In genomic region chr6:38796993-38797392, GRCm38 (mm10) we compare ENCODE assay signal across 30 mouse cellular contexts.
DNase-seq lines count a peak whose midpoint lies in the region; ATAC-seq and TF ChIP-seq lines count a peak whose summit lies in the region.
"Had no signal": no experiment of that assay in that cellular context is flagged by ENCODE, and none has a peak within 500 bp of the region (broad histone marks: within the 10 kb centered on the region; RNA-seq: fewer than 3 reads in every experiment).

No protein-coding gene starts in this region.

- no peak for TF ChIP-seq RAD21 in MEL (IDR thresholded peaks at IDR 0.05; ENCODE audit: low read depth, low read length)

- 0 out of 2 replicates have a peak overlapping the region, but pooled peaks have one; percentile 11 for H3K9ac ChIP-seq in liver, embryonic 13.5 days
- no peak overlapping the region for H3K9ac ChIP-seq in liver, embryonic 12.5 days
- H3K9ac ChIP-seq in lung, embryonic 15.5 days: no peak overlapping the region
- H3K9ac ChIP-seq in MEL (ENCODE audit: control insufficient read depth, low read depth, low read length, poor library complexity, severe bottlenecking): no peak overlapping the region
- H3K9ac ChIP-seq: embryonic facial prominence, embryonic 13.5 days; forebrain, embryonic 12.5 days; forebrain, embryonic 15.5 days; heart, embryonic 12.5 days; heart, embryonic 15.5 days; hindbrain, embryonic 14.5 days had no signal

- peaks cover 84% of the 10 kb centered on the region for H3K4me1 ChIP-seq in liver, embryonic 13.5 days (replicated peaks)
- H3K4me1 ChIP-seq in liver, embryonic 12.5 days: peaks cover 84% of the 10 kb centered on the region
- peaks cover 20% of the 10 kb centered on the region for H3K4me1 ChIP-seq in lung, embryonic 15.5 days
- peaks cover 11 to 14% of the 10 kb centered on the region in 2 experiments for H3K4me1 ChIP-seq in MEL (ENCODE audit: control insufficient read depth in 1 of 2, insufficient read depth in 2 of 2, low read length in 2 of 2)
- H3K4me1 ChIP-seq: embryonic facial prominence, embryonic 10.5 days had no signal

- intact Hi-C loops in gastrocnemius, adult 2 months (cut with DNase I): loop anchor here (5.0 kb wide), 1 partner anchor 75 kb away; no protein-coding TSS in a partner anchor

- no peak overlapping the region for H3K4me3 ChIP-seq in gastrocnemius, adult 2 months
- no peak overlapping the region for H3K4me3 ChIP-seq in liver, embryonic 13.5 days (replicated peaks)
- H3K4me3 ChIP-seq in liver, embryonic 12.5 days: no peak overlapping the region
- no peak overlapping the region for H3K4me3 ChIP-seq in lung, embryonic 15.5 days
- no peak overlapping the region for H3K4me3 ChIP-seq in MEL (ENCODE audit: control insufficient read depth in 1 of 2, insufficient read depth in 1 of 2, low read depth in 2 of 2, low read length in 2 of 2)
- H3K4me3 ChIP-seq: embryonic facial prominence, embryonic 10.5 days; embryonic facial prominence, embryonic 13.5 days; erythroblast, embryonic 14.5 days; forebrain, embryonic 12.5 days; forebrain, embryonic 15.5 days; heart, embryonic 12.5 days; heart, embryonic 15.5 days had no signal

- no peak for DNase-seq in gastrocnemius, adult 2 months
- DNase-seq in gastrocnemius, postnatal 25 days: no peak
- DNase-seq in liver, embryonic 13.5 days: no peak
- DNase-seq in lung, postnatal 14 days: no peak
- no peak for DNase-seq in MEL (ENCODE audit: low read depth, low spot score)
- DNase-seq in adrenal gland, postnatal 14 days: no peak
- DNase-seq: adrenal gland, adult 2 months; adrenal gland, postnatal 25 days; cerebellum, adult 11-12 months; cerebellum, adult 8-10 months; cerebellum, postnatal 10 days; cerebellum, postnatal 36 days; embryo, embryonic 11 days; gastrocnemius, postnatal 10 days; heart, adult 18-20 months; heart, postnatal 10 days; heart, postnatal 36 days had no signal

- H3K4me2 ChIP-seq in liver, embryonic 13.5 days: no peak overlapping the region
- H3K4me2 ChIP-seq in liver, embryonic 12.5 days: no peak overlapping the region
- no peak overlapping the region for H3K4me2 ChIP-seq in lung, embryonic 15.5 days
- H3K4me2 ChIP-seq: embryonic facial prominence, embryonic 13.5 days; forebrain, embryonic 12.5 days; forebrain, embryonic 15.5 days; heart, embryonic 12.5 days; heart, embryonic 15.5 days; hindbrain, embryonic 14.5 days had no signal

- ATAC-seq in liver, embryonic 13.5 days (ENCODE audit: low read depth): no peak
- ATAC-seq in liver, embryonic 12.5 days: no peak
- no peak for ATAC-seq in lung, embryonic 15.5 days (ENCODE audit: borderline replicate concordance, extremely low read depth, low FRiP score, low TSS enrichment)
- ATAC-seq: forebrain, embryonic 15.5 days; hindbrain, postnatal 0 days had no signal

- no peaks in the 10 kb centered on the region for H3K79me2 ChIP-seq in MEL (ENCODE audit: control insufficient read depth, insufficient read depth, low read length, poor library complexity)

- no peak for TF ChIP-seq EP300 in MEL (IDR thresholded peaks at IDR 0.05; ENCODE audit: low read depth in 1 of 2, low read length in 2 of 2)

- H3K27ac ChIP-seq in gastrocnemius, adult 2 months: 0 out of 2 replicates have a peak overlapping the region, but pooled peaks have one; percentile 83
- H3K27ac ChIP-seq in liver, embryonic 13.5 days: peak overlapping the region; percentile 15
- no peak overlapping the region for H3K27ac ChIP-seq in liver, embryonic 12.5 days
- peak overlapping the region; percentile 15; the same call in 1 of the 2 replicates for H3K27ac ChIP-seq in lung, embryonic 15.5 days
- no peak overlapping the region for H3K27ac ChIP-seq in MEL (ENCODE audit: control insufficient read depth, low read depth, low read length)
- H3K27ac ChIP-seq: embryonic facial prominence, embryonic 10.5 days; embryonic facial prominence, embryonic 13.5 days; forebrain, embryonic 12.5 days; forebrain, embryonic 15.5 days; heart, embryonic 15.5 days; hindbrain, embryonic 14.5 days; hindbrain, postnatal 0 days had no signal

- no peak for TF ChIP-seq CTCF in gastrocnemius, adult 2 months (IDR thresholded peaks at IDR 0.05)
- no peak for TF ChIP-seq CTCF in MEL (IDR thresholded peaks at IDR 0.05 in 2 of 3, conservative IDR thresholded peaks at IDR 0.05 in 1 of 3; ENCODE audit: control insufficient read depth in 1 of 3, insufficient read depth in 1 of 3, low read depth in 2 of 3, low read length in 3 of 3, poor library complexity in 1 of 3, severe bottlenecking in 1 of 3)

- no peaks in the 10 kb centered on the region for H3K27me3 ChIP-seq in liver, embryonic 13.5 days
- H3K27me3 ChIP-seq in liver, embryonic 12.5 days (replicated peaks): no peaks in the 10 kb centered on the region
- no peaks in the 10 kb centered on the region for H3K27me3 ChIP-seq in lung, embryonic 15.5 days
- H3K27me3 ChIP-seq in MEL (ENCODE audit: control insufficient read depth in 1 of 2, insufficient read depth in 2 of 2, low read length in 2 of 2): no peaks in the 10 kb centered on the region
- H3K27me3 ChIP-seq: CH12.LX; embryonic facial prominence, embryonic 13.5 days; forebrain, embryonic 12.5 days; forebrain, embryonic 15.5 days; heart, embryonic 12.5 days; heart, embryonic 15.5 days had no signal

- H3K36me3 ChIP-seq in liver, embryonic 13.5 days: peaks cover 73% of the 10 kb centered on the region
- peaks cover 77% of the 10 kb centered on the region for H3K36me3 ChIP-seq in liver, embryonic 12.5 days
- H3K36me3 ChIP-seq in lung, embryonic 15.5 days: no peaks in the 10 kb centered on the region
- peaks cover 0 to 13% of the 10 kb centered on the region in 2 experiments; a peak in 2 of 4 replicates for H3K36me3 ChIP-seq in MEL (ENCODE audit: control insufficient read depth in 1 of 2, insufficient read depth in 2 of 2, low read length in 2 of 2)
- H3K36me3 ChIP-seq: embryonic facial prominence, embryonic 13.5 days; forebrain, embryonic 12.5 days; forebrain, embryonic 15.5 days; heart, embryonic 12.5 days; heart, embryonic 15.5 days had no signal

- H3K9me3 ChIP-seq in liver, embryonic 13.5 days (replicated peaks): no peaks in the 10 kb centered on the region
- H3K9me3 ChIP-seq in liver, embryonic 12.5 days (replicated peaks): no peaks in the 10 kb centered on the region
- H3K9me3 ChIP-seq in lung, embryonic 15.5 days: no peaks in the 10 kb centered on the region
- no peaks in the 10 kb centered on the region for H3K9me3 ChIP-seq in MEL (replicated peaks; ENCODE audit: insufficient read depth, low read length)
- H3K9me3 ChIP-seq: embryonic facial prominence, embryonic 10.5 days; embryonic facial prominence, embryonic 13.5 days; forebrain, embryonic 12.5 days; forebrain, embryonic 15.5 days; G1E; heart, embryonic 12.5 days; heart, embryonic 15.5 days had no signal

- TF ChIP-seq POLR2A in MEL (IDR thresholded peaks at IDR 0.05; ENCODE audit: control insufficient read depth in 1 of 2, insufficient read depth in 1 of 2, low read depth in 1 of 2, low read length in 2 of 2, poor library complexity in 1 of 2): no peak

TF ChIP-seq in MEL, 35 proteins besides CTCF, POLR2A, EP300 and RAD21:
- 0 out of 2 replicates have a peak, but pooled peaks have one; percentile 4 for TF ChIP-seq GATA1 (IDR thresholded peaks at IDR 0.05; ENCODE audit: low read depth, low read length)
- no peak for TF ChIP-seq MXI1 (IDR thresholded peaks at IDR 0.05; ENCODE audit: low read depth, low read length)
- TF ChIP-seq MAX (IDR thresholded peaks at IDR 0.05; ENCODE audit: low read length): no peak
- no peak for TF ChIP-seq CHD2 (IDR thresholded peaks at IDR 0.05; ENCODE audit: low read length)
- TF ChIP-seq ZNF384 (IDR thresholded peaks at IDR 0.05; ENCODE audit: low read depth, low read length): no peak
- no peak for TF ChIP-seq TAL1 (IDR thresholded peaks at IDR 0.05; ENCODE audit: low read length)

Comparison
In these comparisons a context has a peak if more than half of its experiments do, and no peak if none do; other contexts are left out.
1. H3K27ac ChIP-seq: peak in gastrocnemius, adult 2 months (single experiment), liver, embryonic 13.5 days (single experiment) and lung, embryonic 15.5 days (single experiment); none in liver, embryonic 12.5 days (single experiment) and MEL (single experiment).